Mouse (Mus musculus) heart, adult 2 months (tissue): ENCODE measurements around the gene Gm7247. TPM values are rescaled to one million over a fixed set of nuclear protein-coding genes. Genes with fewer than 3 reads are reported as not detected.
"Not testable (repeated sequence)": the region's sequence is repeated elsewhere in the genome, so short reads cannot be mapped to it uniquely, and the experiment has no call there.

Experiments used
- DNase-seq, 2 experiments: peaks; one replicate each; pipeline ENCODE4 v3.0.0; 2021
- H3K27ac ChIP-seq: fragments of 200-600 bp; 2 replicates; pipeline ENCODE4 v1.8.1; 2022
- H3K27me3 ChIP-seq: fragments of 200-500 bp; 2 replicates; pipeline ENCODE4 v1.6.1; 2012; ENCODE audit warnings: mild to moderate bottlenecking, low read length, inconsistent platforms, mixed read lengths; ENCODE audit not compliant: control insufficient read depth, insufficient read depth
- H3K36me3 ChIP-seq: fragments of 200-500 bp; 2 replicates; pipeline ENCODE4 v1.6.1; 2012; ENCODE audit warnings: low read length, inconsistent platforms; ENCODE audit not compliant: control insufficient read depth, insufficient read depth
- H3K4me1 ChIP-seq: fragments of 200-500 bp; 2 replicates; pipeline ENCODE4 v1.6.1; 2011; ENCODE audit warnings: low read length; ENCODE audit not compliant: control insufficient read depth, insufficient read depth
- H3K4me3 ChIP-seq: fragments of 200-600 bp; 2 replicates; pipeline ENCODE4 v1.8.1; 2022
- H3K79me2 ChIP-seq: fragments of 200-500 bp; replicated peaks from 2 replicates; pipeline ENCODE4 v1.6.1; 2012; ENCODE audit warnings: mild to moderate bottlenecking, inconsistent platforms, low read length, moderate library complexity, mixed read lengths; ENCODE audit not compliant: control insufficient read depth, insufficient read depth
- H3K9ac ChIP-seq: fragments of 200-500 bp; 2 replicates; pipeline ENCODE4 v1.6.1; 2012; ENCODE audit warnings: low read depth, mild to moderate bottlenecking, control low read depth, inconsistent platforms, low read length, mixed read lengths
- CTCF ChIP-seq: fragments of 200-600 bp; IDR thresholded peaks from 2 replicates; pipeline ENCODE4 v1.8.1; 2022; ENCODE audit warnings: antibody characterized with exemption, mild to moderate bottlenecking, moderate library complexity
- EP300 ChIP-seq: fragments of 200-500 bp; IDR thresholded peaks from 2 replicates; pipeline ENCODE4 v1.6.1; 2011; ENCODE audit warnings: low read depth, low read length, control low read depth; ENCODE audit not compliant: insufficient read depth
- POLR2A ChIP-seq: fragments of 200-500 bp; IDR thresholded peaks from 2 replicates; pipeline ENCODE4 v1.6.1; 2011; ENCODE audit warnings: mild to moderate bottlenecking, low read depth, low read length, control low read depth; ENCODE audit not compliant: insufficient read depth
- WGBS: fragments of 180-500 bp; shearing (Covaris S2); methylation state at CpG from one replicate; pipeline ENCODE4 v1.1.7; 2018; 5-methylcytosine and 5-hydroxymethylcytosine counted together
- intact Hi-C: fragments of 180-260 bp; cut with DNase I; formaldehyde crosslinking; loops from one replicate; pipeline ENCODE4 v1.15.1; 2025
- polyA plus RNA-seq: library from polyadenylated mRNA; depleted of rRNA; stranded (reverse); fragments of >200 nt; gene quantifications from 2 replicates; pipeline ENCODE4 v1.2.3, GENCODE M21; 2012; rRNA removed
- total RNA-seq, 2 experiments: library from RNA; stranded (reverse); gene quantifications; 2 replicates each; pipeline ENCODE4 v1.2.3; 2021

The Gm7247 gene
- total and polyA plus RNA-seq, 3 experiments, result not detected

GRCm38 (mm10) chr14:51500461-51500860 lies 138.9 kb downstream of the Gm7247 start:
- TF ChIP-seq CTCF (no peak), EP300 (no peak), POLR2A (no peak)
- Histone ChIP-seq H3K27me3 (no peaks in the 10 kb centered on the region), H3K36me3 (no peaks in the 10 kb centered on the region), H3K9ac (no peak overlapping the region), H3K27ac (no peak overlapping the region), H3K4me1 (no peaks in the 10 kb centered on the region), H3K79me2 (no peaks in the 10 kb centered on the region), H3K4me3 (no peak overlapping the region)
- WGBS, result 79% methylated on average over 4 of the region's 4 CpGs
- no peak for DNase-seq
- intact Hi-C loops, result no loop called here

DNA sequence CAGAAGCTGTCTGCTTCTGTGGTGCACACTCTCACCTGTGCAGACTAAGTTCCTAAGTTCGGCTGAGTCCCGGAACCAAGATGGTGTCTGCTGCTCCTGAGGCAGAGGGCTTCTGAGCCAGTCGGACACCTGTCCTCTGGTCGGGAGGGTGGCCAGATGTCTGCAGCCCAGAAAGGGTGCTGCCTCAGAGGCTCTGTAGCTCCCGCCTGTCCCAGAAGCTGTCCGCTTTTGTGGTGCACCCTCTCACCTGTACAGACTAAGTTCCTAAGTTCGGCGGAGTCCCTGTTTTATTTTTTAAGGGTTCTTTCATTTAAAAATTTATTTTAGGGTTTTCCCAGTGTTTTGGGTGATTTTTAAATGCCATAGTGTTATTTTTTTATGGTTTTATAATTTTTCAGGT lies 145.9 kb downstream of the Gm7247 start:
- H3K36me3 ChIP-seq, result no peaks in the 10 kb centered on the region
- no peak for DNase-seq
- H3K9ac ChIP-seq, result no peak overlapping the region
- H3K79me2 ChIP-seq, result no peaks in the 10 kb centered on the region
- no peaks in the 10 kb centered on the region for H3K4me1 ChIP-seq
- no peak overlapping the region for H3K4me3 ChIP-seq
- intact Hi-C loops, result no loop called here
- TF ChIP-seq POLR2A, result no peak
- TF ChIP-seq CTCF, result no peak
- TF ChIP-seq EP300, result no peak
- no peaks in the 10 kb centered on the region for H3K27me3 ChIP-seq
- WGBS, result 96% methylated on average over 8 of the region's 8 CpGs
- H3K27ac ChIP-seq, result no peak overlapping the region

DNA sequence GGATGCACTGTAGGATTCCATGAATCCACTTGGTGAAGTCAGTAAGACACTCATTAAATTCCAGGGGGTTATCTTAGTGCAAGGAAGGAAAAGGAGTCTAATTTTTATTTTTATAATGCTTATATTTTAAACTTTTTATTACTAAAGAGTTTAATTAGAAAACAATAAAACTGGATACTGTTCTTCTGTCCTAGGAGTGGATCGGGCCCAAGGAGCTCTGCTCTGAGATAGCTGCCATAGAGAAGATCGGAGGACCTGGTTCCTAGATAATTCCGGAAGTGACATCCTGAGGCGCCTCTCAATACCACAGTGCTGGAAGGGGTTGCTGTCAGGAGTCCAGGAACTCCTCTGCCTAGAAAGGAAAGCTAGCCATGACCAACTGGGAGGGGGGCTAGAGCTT lies 190.9 kb downstream of the Gm7247 start, which contains the start of gene Gm5622:
Gm5622 (plus strand) TSS at position 301 of the 400 bp plus-strand sequence.
- Histone ChIP-seq H3K4me1 (no peaks in the 10 kb centered on the region), H3K36me3 (no peaks in the 10 kb centered on the region), H3K27ac (no peak within 1 kb of the TSS), H3K4me3 (no peak within 1 kb of the TSS), H3K79me2 (no peaks in the 10 kb centered on the region), H3K27me3 (no peaks in the 10 kb centered on the region), H3K9ac (no peak within 1 kb of the TSS)
- 80% methylated on average over 4 of the region's 4 CpGs for WGBS
- DNase-seq, result no peak
- TF ChIP-seq CTCF, result no peak
- TF ChIP-seq EP300, result no peak
- TF ChIP-seq POLR2A, result no peak
- intact Hi-C loops, result no loop called here

GRCm38 (mm10) chr14:51573963-51574362 lies 212.4 kb downstream of the Gm7247 start, which contains the start of gene Gm17175:
Gm17175 (minus strand) TSS chr14:51574063.
- DNase-seq, H3K79me2 ChIP-seq, H3K27ac ChIP-seq, H3K4me3 ChIP-seq, H3K27me3 ChIP-seq, H3K4me1 ChIP-seq, H3K36me3 ChIP-seq, H3K9ac ChIP-seq, intact Hi-C loops: not testable (repeated sequence)
- WGBS, result 85% methylated on average over 2 of the region's 2 CpGs

GRCm38 (mm10) chr14:51592039-51592438 lies 230.5 kb downstream of the Gm7247 start, which contains the start of gene Gm17174:
Gm17174 (minus strand) TSS chr14:51592139.
- H3K27me3 ChIP-seq, H3K79me2 ChIP-seq, H3K27ac ChIP-seq, H3K36me3 ChIP-seq, H3K4me3 ChIP-seq, DNase-seq, intact Hi-C loops, H3K9ac ChIP-seq, H3K4me1 ChIP-seq: not testable (repeated sequence)
- WGBS, result 81% methylated on average over 4 of the region's 4 CpGs

- no peak for DNase-seq
- intact Hi-C loops, result no loop called here
- no peaks in the 10 kb centered on the region for H3K27me3 ChIP-seq
- WGBS, result 68% methylated on average over 1 of the region's 1 CpGs
- H3K4me1 ChIP-seq, result no peaks in the 10 kb centered on the region
- no peaks in the 10 kb centered on the region for H3K79me2 ChIP-seq
- H3K9ac ChIP-seq, result no peak within 1 kb of the TSS
- no peak within 1 kb of the TSS for H3K4me3 ChIP-seq
- no peaks in the 10 kb centered on the region for H3K36me3 ChIP-seq
- no peak within 1 kb of the TSS for H3K27ac ChIP-seq
- TF ChIP-seq CTCF (no peak), POLR2A (no peak), EP300 (no peak)
Observed at GRCm38 (mm10) chr14:51611210-51611609, 249.7 kb downstream of the Gm7247 start, which contains the start of gene Gm17078. Gm17078 (minus strand) TSS chr14:51611310.

Other genes with a start within 250 kb of the Gm7247 start
- not detected for gene Eddm3b, start 247.3 kb upstream of the Gm7247 start, total RNA-seq
- gene Eddm3b, start 247.3 kb upstream of the Gm7247 start, polyA plus RNA-seq, result not detected in 2 replicates
- gene Rnase6, start 237.8 kb upstream of the Gm7247 start, total RNA-seq, result under 1 TPM; 0.25 to 0.78 TPM
- gene Rnase6, start 237.8 kb upstream of the Gm7247 start, polyA plus RNA-seq, result 1.9 and 3.5 TPM in 2 replicates
- gene Rnase1, start 215.0 kb upstream of the Gm7247 start, total RNA-seq, result under 1 TPM; 0.42 to 0.84 TPM
- 0.53 and 0.76 TPM in 2 replicates for gene Rnase1, start 215.0 kb upstream of the Gm7247 start, polyA plus RNA-seq
- not detected for gene Rnase2b, start 199.5 kb upstream of the Gm7247 start, total RNA-seq
- not detected in 2 replicates for gene Rnase2b, start 199.5 kb upstream of the Gm7247 start, polyA plus RNA-seq
- not detected for gene Ang2, start 162.6 kb upstream of the Gm7247 start, total RNA-seq
- gene Ang2, start 162.6 kb upstream of the Gm7247 start, polyA plus RNA-seq, result not detected in 2 replicates
- gene Ear14, start 158.4 kb upstream of the Gm7247 start, total RNA-seq, result not detected
- not detected in 2 replicates for gene Ear14, start 158.4 kb upstream of the Gm7247 start, polyA plus RNA-seq
- under 1 TPM; 0.57 to 0.89 TPM for gene Rnase2a, start 105.6 kb upstream of the Gm7247 start, total RNA-seq
- not detected in 2 replicates for gene Rnase2a, start 105.6 kb upstream of the Gm7247 start, polyA plus RNA-seq
- not detected for gene Vmn2r88, start 49.1 kb downstream of the Gm7247 start, total RNA-seq
- gene Vmn2r88, start 49.1 kb downstream of the Gm7247 start, polyA plus RNA-seq, result not detected in 2 replicates
- not detected for gene Vmn2r89, start 90.1 kb downstream of the Gm7247 start, total RNA-seq
- gene Vmn2r89, start 90.1 kb downstream of the Gm7247 start, polyA plus RNA-seq, result not detected in 2 replicates
- not detected for gene Gm5622, start 191.0 kb downstream of the Gm7247 start, total RNA-seq
- not detected in 2 replicates for gene Gm5622, start 191.0 kb downstream of the Gm7247 start, polyA plus RNA-seq
- not detected for gene Gm17175, start 212.3 kb downstream of the Gm7247 start, total RNA-seq
- not detected in 2 replicates for gene Gm17175, start 212.3 kb downstream of the Gm7247 start, polyA plus RNA-seq
- gene Gm17174, start 230.4 kb downstream of the Gm7247 start, total RNA-seq, result not detected
- not detected in 2 replicates for gene Gm17174, start 230.4 kb downstream of the Gm7247 start, polyA plus RNA-seq
- not detected for gene Gm17078, start 249.6 kb downstream of the Gm7247 start, total RNA-seq
- gene Gm17078, start 249.6 kb downstream of the Gm7247 start, polyA plus RNA-seq, result not detected in 2 replicates